Mouse (Mus musculus) CD4-positive, CD25-positive, alpha-beta regulatory T cell, adult 4 months (primary cell): Measurements from ENCODE around the gene Cnr2. TPM values are rescaled to one million over a fixed set of nuclear protein-coding genes. Genes with fewer than 3 reads are reported as not detected.

Experiments used
- ATAC-seq: one replicate; pipeline ENCODE4 v1.8.0; 2017
- polyA plus RNA-seq, 2 experiments: library from polyadenylated mRNA; unstranded; fragments of 100-300 nt; shearing (Covaris generic); gene quantifications; one replicate each; pipeline ENCODE4 v1.2.1; 2017

The Cnr2 gene
- polyA plus RNA-seq, 2 experiments from 2014 or later = 7.5 to 17.0 TPM

GRCm38 (mm10) chr4:135967086-135967760 is 72.0 kb downstream of the Cnr2 start:
- ATAC-seq = no peak

GRCm38 (mm10) chr4:135968271-135968869 is 73.2 kb downstream of the Cnr2 start:
- no peak for ATAC-seq

DNA sequence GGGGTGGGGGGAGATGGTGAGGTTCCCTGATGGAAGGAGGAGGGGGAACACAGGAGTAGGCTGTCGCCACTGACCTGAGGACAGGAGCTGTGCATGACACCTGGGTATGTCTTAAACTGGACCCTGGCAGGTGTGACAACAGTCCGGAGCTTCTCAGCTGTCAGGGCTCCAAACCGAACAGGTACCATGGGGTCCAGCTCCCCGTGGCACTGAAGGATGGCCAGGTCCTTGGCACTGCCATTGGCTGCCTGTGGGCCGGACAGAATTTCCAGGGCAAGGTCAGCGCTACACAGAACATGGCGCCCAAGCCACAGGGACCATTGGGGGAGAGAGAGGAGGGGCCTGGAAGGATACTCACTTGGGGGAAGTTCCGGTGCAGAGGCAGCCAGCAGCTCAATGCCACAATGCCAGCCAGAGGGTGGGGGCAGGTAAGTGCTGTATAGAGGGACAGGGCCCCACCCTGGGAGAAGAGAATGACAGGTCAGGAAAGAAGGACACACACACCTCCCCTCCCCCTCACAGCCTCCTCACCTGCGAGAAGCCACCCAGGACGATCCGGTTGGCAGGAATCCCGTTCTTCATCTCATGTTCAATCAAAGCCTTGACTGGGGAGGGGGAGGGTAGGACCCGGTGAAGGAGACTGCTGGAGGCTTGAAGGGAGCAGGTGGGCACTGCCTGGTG is 74.0 kb downstream of the Cnr2 start:
- ATAC-seq = no peak

Other genes starting within 250 kb of the Cnr2 start
- gene Ifnlr1, start 209.1 kb upstream of the Cnr2 start, polyA plus RNA-seq = not detected
- not detected for gene Il22ra1, start 167.2 kb upstream of the Cnr2 start, polyA plus RNA-seq
- gene Myom3, start 135.7 kb upstream of the Cnr2 start, polyA plus RNA-seq = not detected
- 100 to 1,000 TPM; 195 to 208 TPM for gene Srsf10, start 39.6 kb upstream of the Cnr2 start, polyA plus RNA-seq
- gene Pnrc2, start 21.5 kb upstream of the Cnr2 start, polyA plus RNA-seq = 100 to 1,000 TPM; 206 to 221 TPM
- gene Fuca1, start 25.3 kb downstream of the Cnr2 start, polyA plus RNA-seq = 10 to 100 TPM; 83.9 to 95.9 TPM
- 100 to 1,000 TPM in 1 of 2 experiments, 10 to 100 TPM in 1; 73.7 to 104 TPM for gene Hmgcl, start 51.1 kb downstream of the Cnr2 start, polyA plus RNA-seq
- gene Gale, start 68.3 kb downstream of the Cnr2 start, polyA plus RNA-seq = 10 to 100 TPM; 16.2 to 24.8 TPM
- 10 to 100 TPM; 63.0 to 72.0 TPM for gene Lypla2, start 77.2 kb downstream of the Cnr2 start, polyA plus RNA-seq
- 1 to 10 TPM; 9.3 to 9.7 TPM for gene Pithd1, start 91.9 kb downstream of the Cnr2 start, polyA plus RNA-seq
- 10 to 100 TPM; 44.5 to 58.9 TPM for gene Eloa, start 126.4 kb downstream of the Cnr2 start, polyA plus RNA-seq
- gene Rpl11, start 158.0 kb downstream of the Cnr2 start, polyA plus RNA-seq = 1,000 to 10,000 TPM in 1 of 2 experiments, 100 to 1,000 TPM in 1; 954 to 1,576 TPM
- 100 to 1,000 TPM; 388 to 433 TPM for gene Id3, start 248.1 kb downstream of the Cnr2 start, polyA plus RNA-seq